Mouse (Mus musculus): Measurements from ENCODE around the gene Tmem9b.

- TF ChIP-seq CTCF (IDR thresholded peaks at IDR 0.05; ENCODE audit: low read depth) = peak; percentile 84
- no peak for TF ChIP-seq EP300 (IDR thresholded peaks at IDR 0.05; ENCODE audit: low read depth)
Observed at GRCm38 (mm10) chr7:109707023-109707785, 45.5 kb downstream of the Tmem9b start.
